Mouse (Mus musculus): Measurements from ENCODE around the gene Wwc1.
"Not testable (repeated sequence)": the region's sequence is repeated elsewhere in the genome, so short reads cannot be mapped to it uniquely, and the experiment has no call there.

Wwc1 gene

DNA sequence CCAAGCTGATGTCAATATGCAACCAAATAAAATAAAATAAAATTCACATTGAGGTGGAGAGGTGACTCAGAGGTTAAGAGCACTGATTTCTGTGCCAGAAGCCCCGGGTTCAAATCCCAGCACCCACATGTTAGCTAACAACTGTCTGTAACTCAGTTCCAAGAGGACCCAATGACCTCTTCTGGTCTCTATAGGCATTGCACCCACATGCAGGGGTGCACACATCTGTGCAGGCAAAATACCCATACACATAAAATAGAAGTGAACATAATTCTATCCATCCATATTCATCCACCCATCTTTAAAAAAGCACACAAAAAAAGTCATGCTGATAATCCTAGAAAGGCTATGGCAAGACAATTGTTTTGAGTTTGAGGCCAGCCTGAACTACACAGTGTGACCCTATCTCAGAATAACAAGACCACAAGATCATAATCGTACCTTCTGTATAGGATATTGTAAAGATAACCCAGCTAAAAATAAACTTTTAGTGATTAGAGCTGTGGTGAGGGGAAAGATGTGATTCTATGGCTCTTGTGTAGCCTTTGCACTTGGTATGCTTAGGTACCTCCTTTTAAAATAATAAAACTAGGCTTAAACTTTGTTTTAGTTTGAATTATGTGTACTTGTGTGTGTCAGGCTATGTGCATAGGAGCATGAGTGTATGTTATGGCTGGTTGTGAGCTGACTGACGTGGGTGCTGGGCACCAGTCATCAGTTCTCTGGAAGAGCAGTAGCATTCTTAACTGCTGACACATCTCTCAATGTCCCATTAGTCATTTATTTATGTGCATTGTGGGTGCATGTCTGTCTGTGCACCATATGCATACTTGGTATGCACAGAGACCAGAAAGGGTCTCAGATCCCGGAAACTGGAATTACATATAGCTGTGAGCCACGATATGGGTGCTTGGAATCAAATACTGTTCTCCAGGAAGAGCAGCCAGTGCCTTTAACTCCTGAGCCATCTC is 142.9 kb downstream of the Wwc1 start:
- no peak for DNase-seq (ENCODE audit: low spot score in 2 of 2)

DNA sequence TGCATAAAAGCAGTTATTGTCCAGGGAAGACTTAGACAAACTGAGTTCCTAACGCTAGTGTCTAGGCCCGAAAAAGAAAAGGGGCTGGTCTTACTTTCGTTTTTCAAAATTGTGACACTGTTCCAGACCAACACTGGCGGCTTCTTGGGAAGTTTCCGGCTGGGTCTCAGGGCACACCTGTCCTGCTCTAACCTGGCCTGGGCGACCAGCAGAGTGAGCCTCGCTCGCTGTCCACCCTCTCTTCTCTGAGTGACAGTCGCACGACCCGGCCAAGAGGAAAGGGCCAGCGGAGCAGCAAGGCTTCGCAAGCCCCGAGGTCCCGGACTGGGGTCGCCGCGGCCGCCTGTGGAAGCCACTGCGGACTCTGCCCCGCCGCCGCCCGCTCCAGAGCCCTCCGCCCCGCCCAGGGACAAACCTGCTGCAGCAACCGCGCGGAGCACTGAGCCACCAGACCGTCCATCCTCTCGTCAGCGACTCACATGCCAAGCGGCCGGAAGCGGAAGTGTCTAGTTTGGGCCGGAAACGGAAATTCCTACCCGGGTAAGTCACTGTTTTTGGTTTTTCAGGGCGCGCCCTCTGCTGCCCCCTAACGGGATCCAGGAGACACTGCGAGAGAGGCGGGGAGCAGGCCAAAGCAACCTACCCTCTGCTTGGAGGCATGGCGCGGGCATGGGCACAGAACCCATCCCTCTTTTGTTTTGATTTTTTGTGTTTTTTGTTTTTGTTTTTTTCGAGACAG is 146.1 kb downstream of the Wwc1 start, which contains the start of gene Rars:
Gene Rars (minus strand): TSS at position 485 of the 739 bp plus-strand sequence.
- DNase-seq (ENCODE audit: low spot score in 2 of 2), result peak; percentile 95 to 97

DNA sequence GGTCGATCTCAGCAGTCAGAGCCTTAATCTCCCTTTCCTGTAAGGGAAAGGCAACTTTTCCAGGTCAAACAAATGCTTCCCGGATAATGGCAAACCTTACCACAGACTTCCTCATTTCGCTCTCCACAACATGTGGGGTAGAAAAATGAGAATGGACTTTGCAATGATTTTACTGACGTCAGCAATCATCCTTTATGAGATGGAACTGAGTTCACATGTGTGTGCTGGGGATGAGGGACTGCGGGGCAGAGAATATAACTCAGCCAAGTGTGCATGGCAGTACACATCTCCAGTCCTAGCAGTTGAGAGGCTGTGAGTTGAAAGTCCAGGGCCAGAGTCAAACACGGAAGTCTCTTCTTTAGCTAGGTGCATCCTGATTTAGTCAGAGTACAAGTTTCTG is 147.1 kb downstream of the Wwc1 start:
- no peak for DNase-seq (ENCODE audit: low spot score in 2 of 2)

DNA sequence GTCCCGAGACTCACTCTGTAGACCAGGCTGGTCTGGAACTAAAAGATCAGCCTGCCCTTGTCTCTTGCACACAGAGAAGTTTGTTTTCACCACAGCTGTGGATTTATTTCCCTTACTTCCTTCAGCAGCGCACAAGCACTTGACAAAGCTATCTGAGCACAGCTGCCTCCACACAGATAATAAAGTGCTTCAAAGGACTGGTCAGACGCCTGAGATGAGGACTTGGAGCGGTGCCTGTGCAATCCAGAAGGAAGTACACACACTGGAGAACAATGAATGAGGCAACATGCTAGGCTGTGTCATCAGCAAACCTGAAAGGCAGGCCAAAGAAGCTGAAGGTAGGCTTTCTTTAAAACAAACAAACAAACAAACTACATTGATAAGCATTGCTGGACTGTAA is 148.2 kb downstream of the Wwc1 start:
- DNase-seq (ENCODE audit: low spot score in 2 of 2), result no peak

DNA sequence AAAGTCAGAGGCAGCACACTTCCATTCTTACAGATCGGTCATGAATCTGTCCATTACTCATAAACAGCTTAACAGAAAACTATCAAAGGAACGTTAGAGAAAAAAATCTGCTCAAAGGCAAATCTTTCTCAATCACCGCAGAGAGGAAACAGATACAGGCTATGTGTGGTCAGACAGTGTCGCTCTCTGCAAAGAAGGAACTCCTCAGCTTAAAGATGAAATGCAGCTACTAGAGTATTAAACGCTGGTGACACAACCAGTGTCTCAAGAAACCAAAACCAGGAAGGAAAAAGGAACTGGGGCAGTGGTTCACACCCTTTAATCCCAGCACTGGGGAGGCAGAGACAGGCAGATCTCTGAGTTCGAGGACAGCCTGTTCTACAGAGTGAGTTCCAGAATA is 152.6 kb downstream of the Wwc1 start:
- no peak for DNase-seq (ENCODE audit: low spot score in 2 of 2)

DNA sequence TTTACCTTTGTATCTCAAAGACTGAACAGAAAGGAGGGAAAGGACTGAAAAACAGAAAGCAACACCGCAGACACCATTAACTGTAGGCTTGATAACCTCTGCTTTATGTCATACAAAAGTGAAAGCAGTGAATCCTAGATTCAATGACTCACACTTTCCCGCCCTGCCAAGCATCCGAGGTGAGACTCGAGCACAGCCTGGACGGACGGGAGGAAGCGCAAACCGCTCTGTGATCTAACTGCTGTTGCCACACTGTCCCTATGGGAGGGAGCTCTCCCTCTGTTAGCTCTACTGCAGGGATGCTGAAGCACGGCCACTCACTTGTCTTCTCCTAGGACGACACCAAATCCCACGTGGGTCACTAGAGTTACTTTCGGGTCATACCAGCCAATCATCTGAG is 164.0 kb downstream of the Wwc1 start:
- DNase-seq (ENCODE audit: low spot score in 2 of 2), result no peak

DNA sequence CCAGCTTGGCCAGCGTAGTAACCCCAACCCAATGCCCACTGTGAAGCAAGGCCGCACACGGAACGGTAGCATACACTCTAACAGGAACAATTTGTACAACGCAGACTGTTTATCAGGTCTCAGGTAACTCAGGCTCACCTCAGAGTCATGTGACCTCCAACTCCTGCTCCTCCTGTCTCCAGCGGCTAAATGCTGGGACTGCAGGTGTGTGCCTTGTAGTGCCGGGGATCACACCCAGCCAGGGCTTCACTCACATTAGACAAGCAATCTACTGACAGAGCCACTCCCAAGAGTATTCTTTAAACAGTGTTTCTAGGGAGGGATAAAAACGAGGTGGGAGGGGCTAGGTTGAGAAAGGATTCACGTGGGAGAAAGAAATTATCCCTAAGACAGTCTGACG is 168.9 kb downstream of the Wwc1 start:
- no peak for DNase-seq (ENCODE audit: low spot score in 2 of 2)

DNA sequence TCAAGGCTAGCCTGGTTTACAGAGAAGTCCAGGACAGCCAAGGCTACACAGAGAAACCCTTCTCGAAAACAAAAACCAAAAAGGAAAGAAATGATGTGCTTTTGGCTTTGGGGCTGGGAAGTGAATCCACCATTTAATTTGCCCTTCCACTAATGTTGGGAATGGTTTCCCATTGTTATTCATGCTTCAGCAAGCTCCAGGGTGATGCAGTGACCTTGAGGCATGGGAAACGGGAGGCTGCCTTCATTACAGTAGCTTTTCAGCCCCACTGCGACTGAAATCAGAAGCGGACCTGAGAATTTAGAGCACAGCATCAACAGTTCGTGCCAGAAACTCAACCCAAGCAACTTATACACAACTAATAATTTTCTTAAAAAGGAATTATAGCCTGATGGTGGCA is 179.0 kb downstream of the Wwc1 start:
- DNase-seq (ENCODE audit: low spot score in 2 of 2), result no peak

DNA sequence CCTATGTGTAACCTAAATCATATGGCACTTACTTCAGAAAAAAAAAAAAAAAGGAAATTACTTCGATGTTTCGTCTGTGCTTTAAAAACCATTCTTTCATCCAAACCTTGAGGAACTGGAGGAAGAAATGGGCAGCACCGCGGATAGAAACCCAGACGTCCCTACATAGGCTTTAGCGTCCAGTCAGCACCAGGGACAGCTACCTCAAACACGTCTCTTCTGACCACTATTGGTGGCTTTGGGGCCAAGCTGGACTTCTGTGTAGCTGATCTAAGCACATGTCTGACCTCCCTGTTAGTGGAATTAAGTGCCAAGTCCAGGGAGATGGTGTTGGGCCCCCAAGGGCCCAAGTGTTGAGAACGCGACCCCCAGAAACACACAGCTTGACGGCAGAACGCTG is 181.5 kb downstream of the Wwc1 start, which contains the start of gene Fbll1:
Gene Fbll1 (minus strand): TSS at position 11 of the 400 bp plus-strand sequence.
- no peak for DNase-seq (ENCODE audit: low spot score in 2 of 2)

DNA sequence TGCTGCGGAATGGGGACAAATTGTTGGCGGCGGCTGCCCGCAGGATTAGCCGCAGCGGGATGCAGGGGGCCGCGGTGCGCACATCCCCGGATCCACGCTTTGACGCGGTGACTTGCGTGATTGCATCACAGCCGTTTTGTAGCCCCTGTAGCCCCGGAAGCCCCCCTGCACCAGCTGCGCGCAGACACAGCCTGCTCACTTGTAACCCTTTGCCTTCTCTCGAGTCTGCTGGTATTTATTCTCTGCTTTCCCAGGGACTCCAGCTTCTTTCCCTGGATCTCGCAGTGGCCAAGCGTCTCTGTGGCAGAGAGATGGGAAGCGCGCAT is 181.9 kb downstream of the Wwc1 start:
- DNase-seq (ENCODE audit: low spot score in 2 of 2), result peak; percentile 82 to 83

DNA sequence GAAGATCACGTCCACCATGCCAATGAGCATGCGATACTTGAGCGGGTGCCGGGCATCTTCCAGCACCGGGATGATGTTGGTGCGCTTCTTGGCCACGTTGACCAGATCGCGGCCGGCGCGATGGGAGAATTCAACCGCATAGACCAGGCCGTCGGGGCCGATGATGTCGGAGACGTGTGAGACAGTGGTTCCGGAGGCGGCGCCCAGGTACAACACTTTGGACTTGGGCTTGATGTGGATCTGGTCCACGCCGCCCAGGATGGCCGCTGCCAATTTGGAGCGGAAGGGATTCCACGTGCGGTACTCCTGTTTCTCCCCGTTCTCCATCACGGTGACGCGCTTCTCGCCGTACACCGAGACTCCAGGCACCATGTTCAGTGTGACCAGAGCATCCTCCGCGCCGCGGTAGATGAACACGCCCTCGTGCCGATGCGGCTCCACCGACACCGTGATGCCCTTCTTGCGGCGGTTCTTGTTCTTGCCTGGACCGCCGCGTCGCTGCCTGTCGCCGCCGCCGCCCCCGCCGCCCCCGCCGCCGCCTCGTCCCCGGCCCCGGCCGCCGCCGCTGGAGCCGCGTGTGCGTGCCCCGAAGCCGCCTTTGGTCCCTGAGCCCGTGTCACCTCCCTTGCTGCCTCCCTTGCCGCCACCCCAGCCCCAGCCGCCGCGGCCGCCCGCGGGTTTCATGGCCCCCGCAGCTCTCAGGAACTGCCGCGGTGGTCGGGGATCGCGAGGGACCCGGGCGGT is 182.4 kb downstream of the Wwc1 start:
- DNase-seq (ENCODE audit: low spot score in 2 of 2), result peak; percentile 44 to 58

DNA sequence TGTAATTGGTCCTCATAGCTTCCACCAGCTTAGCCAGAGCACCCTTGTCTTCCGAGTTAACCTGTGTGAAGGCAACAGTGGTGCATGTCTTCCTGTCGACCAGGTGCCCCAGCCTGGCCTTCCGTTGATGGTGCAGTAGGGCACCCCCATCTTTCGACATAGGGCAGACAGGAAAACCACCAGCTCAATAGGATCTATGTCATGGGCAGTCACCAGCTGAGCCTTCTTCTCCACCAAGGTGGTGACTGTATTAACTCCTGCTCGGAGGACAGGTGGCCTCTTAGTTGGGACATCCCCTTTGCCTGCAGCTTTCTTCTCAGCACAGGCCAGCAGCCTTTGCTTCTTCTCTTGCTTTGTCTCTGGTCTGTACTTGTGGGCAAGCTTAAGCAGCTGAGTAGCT is 187.5 kb downstream of the Wwc1 start:
- not testable (repeated sequence) for DNase-seq (ENCODE audit: low spot score in 2 of 2)

DNA sequence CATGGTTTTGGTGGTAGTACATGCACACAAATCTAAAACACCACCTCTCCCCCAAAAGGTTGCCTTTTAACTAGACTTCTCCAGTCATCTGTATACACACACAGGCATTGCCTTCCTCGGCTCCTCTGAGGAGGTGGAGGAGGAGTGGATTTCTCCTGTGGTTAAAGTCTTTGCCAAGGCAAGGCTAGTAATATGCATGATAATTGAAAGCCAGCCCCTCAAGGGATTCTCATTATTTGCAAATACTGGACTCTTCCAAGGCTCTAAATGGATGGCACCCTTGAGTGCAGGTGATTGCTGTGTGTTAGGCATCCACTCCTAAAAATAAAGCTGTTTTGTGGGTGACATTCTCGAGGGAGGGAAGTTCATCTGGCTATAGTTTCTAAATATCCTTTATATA is 191.9 kb downstream of the Wwc1 start:
- DNase-seq (ENCODE audit: low spot score in 2 of 2), result no peak

All from right cerebral cortex, adult 2 months (tissue).